Mouse (Mus musculus): ENCODE measurements around the gene Asgr2. TPM values are rescaled to one million over a fixed set of nuclear protein-coding genes. Genes with fewer than 3 reads are reported as not detected.

The Asgr2 gene
- total and polyA plus RNA-seq, 2 experiments from 2014 or later = not detected

GRCm38 (mm10) chr11:70097396-70097795 is 5.0 kb downstream of the Asgr2 start:
- Histone ChIP-seq H3K36me3 (ENCODE audit: insufficient read depth) (no peaks in the 10 kb centered on the region), H3K27me3 (ENCODE audit: insufficient read depth, low read length) (no peaks in the 10 kb centered on the region), H3K4me1 (ENCODE audit: insufficient read depth) (no peaks in the 10 kb centered on the region), H3K9ac (no peak overlapping the region), H3K4me3 (ENCODE audit: low read depth, low read length) (no peak overlapping the region), H3K27ac (ENCODE audit: low read depth, low read length) (no peak overlapping the region), H3K9me3 (ENCODE audit: low read length) (no peaks in the 10 kb centered on the region), H3K4me2 (ENCODE audit: low read depth) (no peak overlapping the region)
- TF ChIP-seq CTCF (IDR thresholded peaks at IDR 0.05; ENCODE audit: low read depth) = no peak
- DNase-seq = no peak
- no peak for ATAC-seq
- WGBS = 83% methylated on average over 11 of the region's 11 CpGs

- H3K4me2 ChIP-seq (ENCODE audit: low read depth) = no peak overlapping the region
- no peaks in the 10 kb centered on the region for H3K9me3 ChIP-seq (ENCODE audit: low read length)
- no peaks in the 10 kb centered on the region for H3K4me1 ChIP-seq (ENCODE audit: insufficient read depth)
- DNase-seq (no peak), ATAC-seq (no peak)
- H3K36me3 ChIP-seq (ENCODE audit: insufficient read depth) = no peaks in the 10 kb centered on the region
- WGBS = 87% methylated on average over 2 of the region's 2 CpGs
- no peak overlapping the region for H3K4me3 ChIP-seq (ENCODE audit: low read depth, low read length)
- TF ChIP-seq CTCF (IDR thresholded peaks at IDR 0.05; ENCODE audit: low read depth) = no peak
- H3K27me3 ChIP-seq (ENCODE audit: insufficient read depth, low read length) = no peaks in the 10 kb centered on the region
- no peak overlapping the region for H3K27ac ChIP-seq (ENCODE audit: low read depth, low read length)
- H3K9ac ChIP-seq = no peak overlapping the region
Observed at GRCm38 (mm10) chr11:70099102-70099501, 6.7 kb downstream of the Asgr2 start.

- no peak for TF ChIP-seq CTCF (IDR thresholded peaks at IDR 0.05; ENCODE audit: low read depth)
- Histone ChIP-seq H3K27ac (ENCODE audit: low read depth, low read length) (no peak overlapping the region), H3K27me3 (ENCODE audit: insufficient read depth, low read length) (no peaks in the 10 kb centered on the region), H3K4me3 (ENCODE audit: low read depth, low read length) (no peak overlapping the region), H3K9me3 (ENCODE audit: low read length) (no peaks in the 10 kb centered on the region), H3K4me1 (ENCODE audit: insufficient read depth) (no peaks in the 10 kb centered on the region), H3K4me2 (ENCODE audit: low read depth) (no peak overlapping the region), H3K9ac (no peak overlapping the region), H3K36me3 (ENCODE audit: insufficient read depth) (no peaks in the 10 kb centered on the region)
- no peak for DNase-seq
- WGBS = 87% methylated on average over 2 of the region's 2 CpGs
- no peak for ATAC-seq
Observed at GRCm38 (mm10) chr11:70099809-70100208, 7.4 kb downstream of the Asgr2 start.

- no peaks in the 10 kb centered on the region for H3K9me3 ChIP-seq (ENCODE audit: low read length)
- no peak overlapping the region for H3K9ac ChIP-seq
- no peaks in the 10 kb centered on the region for H3K4me1 ChIP-seq (ENCODE audit: insufficient read depth)
- ATAC-seq = no peak
- 83% methylated on average over 14 of the region's 14 CpGs for WGBS
- no peaks in the 10 kb centered on the region for H3K27me3 ChIP-seq (ENCODE audit: insufficient read depth, low read length)
- TF ChIP-seq CTCF (IDR thresholded peaks at IDR 0.05; ENCODE audit: low read depth) = no peak
- DNase-seq = no peak
- H3K4me3 ChIP-seq (ENCODE audit: low read depth, low read length) = no peak overlapping the region
- no peak overlapping the region for H3K4me2 ChIP-seq (ENCODE audit: low read depth)
- no peaks in the 10 kb centered on the region for H3K36me3 ChIP-seq (ENCODE audit: insufficient read depth)
- H3K27ac ChIP-seq (ENCODE audit: low read depth, low read length) = no peak overlapping the region
Observed at GRCm38 (mm10) chr11:70103701-70104315, 11.4 kb downstream of the Asgr2 start.

- Histone ChIP-seq H3K4me3 (ENCODE audit: low read depth, low read length) (no peak overlapping the region), H3K27me3 (ENCODE audit: insufficient read depth, low read length) (no peaks in the 10 kb centered on the region), H3K4me1 (ENCODE audit: insufficient read depth) (no peaks in the 10 kb centered on the region), H3K9ac (no peak overlapping the region), H3K36me3 (ENCODE audit: insufficient read depth) (no peaks in the 10 kb centered on the region), H3K27ac (ENCODE audit: low read depth, low read length) (no peak overlapping the region), H3K4me2 (ENCODE audit: low read depth) (no peak overlapping the region), H3K9me3 (ENCODE audit: low read length) (no peaks in the 10 kb centered on the region)
- WGBS = 72% methylated on average over 8 of the region's 8 CpGs
- DNase-seq (no peak), ATAC-seq (no peak)
- no peak for TF ChIP-seq CTCF (IDR thresholded peaks at IDR 0.05; ENCODE audit: low read depth)
Observed at GRCm38 (mm10) chr11:70107085-70107484, 14.6 kb downstream of the Asgr2 start.

GRCm38 (mm10) chr11:70110146-70110545 is 17.7 kb downstream of the Asgr2 start:
- peak; percentile 13 for DNase-seq
- peak; percentile 68 for TF ChIP-seq CTCF (IDR thresholded peaks at IDR 0.05; ENCODE audit: low read depth)
- Histone ChIP-seq H3K9me3 (ENCODE audit: low read length) (no peaks in the 10 kb centered on the region), H3K9ac (no peak overlapping the region), H3K27ac (ENCODE audit: low read depth, low read length) (no peak overlapping the region), H3K4me1 (ENCODE audit: insufficient read depth) (no peaks in the 10 kb centered on the region), H3K4me2 (ENCODE audit: low read depth) (no peak overlapping the region), H3K4me3 (ENCODE audit: low read depth, low read length) (no peak overlapping the region), H3K36me3 (ENCODE audit: insufficient read depth) (no peaks in the 10 kb centered on the region), H3K27me3 (ENCODE audit: insufficient read depth, low read length) (no peaks in the 10 kb centered on the region)
- 77% methylated on average over 3 of the region's 3 CpGs for WGBS
- ATAC-seq = no peak

- 75% methylated on average over 4 of the region's 4 CpGs for WGBS
- ATAC-seq (no peak), DNase-seq (no peak)
- Histone ChIP-seq H3K27ac (ENCODE audit: low read depth, low read length) (no peak overlapping the region), H3K36me3 (ENCODE audit: insufficient read depth) (no peaks in the 10 kb centered on the region), H3K4me3 (ENCODE audit: low read depth, low read length) (no peak overlapping the region), H3K27me3 (ENCODE audit: insufficient read depth, low read length) (no peaks in the 10 kb centered on the region), H3K9me3 (ENCODE audit: low read length) (no peaks in the 10 kb centered on the region), H3K4me1 (ENCODE audit: insufficient read depth) (no peaks in the 10 kb centered on the region), H3K4me2 (ENCODE audit: low read depth) (no peak overlapping the region), H3K9ac (no peak overlapping the region)
- TF ChIP-seq CTCF (IDR thresholded peaks at IDR 0.05; ENCODE audit: low read depth) = no peak
Observed at GRCm38 (mm10) chr11:70114562-70114961, 22.1 kb downstream of the Asgr2 start.

Data from forebrain, postnatal 0 days (tissue).